Mouse (Mus musculus): Measurements from ENCODE around the gene Vps11.
A peak's percentile ranks its signal among the peaks of the same experiment; 100 is the strongest.
"Not testable (repeated sequence)": the region's sequence is repeated elsewhere in the genome, so short reads cannot be mapped to it uniquely, and the experiment has no call there.

Gene Vps11

GRCm38 (mm10) chr9:44376141-44376540 lies 14.7 kb upstream of the Vps11 start:
- DNase-seq (ENCODE audit: low read depth, low spot score), result no peak

GRCm38 (mm10) chr9:44373386-44373785 lies 11.9 kb upstream of the Vps11 start:
- DNase-seq (ENCODE audit: low read depth, low spot score), result no peak

GRCm38 (mm10) chr9:44364480-44364879 lies 3.0 kb upstream of the Vps11 start:
- DNase-seq (ENCODE audit: low read depth, low spot score), result peak; percentile 26

- not testable (repeated sequence) for DNase-seq (ENCODE audit: low read depth, low spot score)
These were observed 461 bp upstream of the Vps11 start for GRCm38 (mm10) chr9:44361931-44362330.

- peak; percentile 23 for DNase-seq (ENCODE audit: low read depth, low spot score)
These were observed 4.3 kb downstream of the Vps11 start for GRCm38 (mm10) chr9:44357207-44357606.

- DNase-seq (ENCODE audit: low read depth, low spot score), result no peak
These were observed 8.3 kb downstream of the Vps11 start for GRCm38 (mm10) chr9:44353142-44353541.

- DNase-seq (ENCODE audit: low read depth, low spot score), result no peak
These were observed 9.1 kb downstream of the Vps11 start for GRCm38 (mm10) chr9:44352337-44352736.

GRCm38 (mm10) chr9:44351396-44351795 lies 10.1 kb downstream of the Vps11 start:
- peak; percentile 45 for DNase-seq (ENCODE audit: low read depth, low spot score)

- DNase-seq (ENCODE audit: low read depth, low spot score), result no peak
These were observed 12.9 kb downstream of the Vps11 start for GRCm38 (mm10) chr9:44348546-44348945.

- DNase-seq (ENCODE audit: low read depth, low spot score), result no peak
These were observed 13.8 kb downstream of the Vps11 start for GRCm38 (mm10) chr9:44347621-44348020.

GRCm38 (mm10) chr9:44347166-44347565 lies 14.3 kb downstream of the Vps11 start:
- DNase-seq (ENCODE audit: low read depth, low spot score), result no peak

- peak; percentile 47 for DNase-seq (ENCODE audit: low read depth, low spot score)
These were observed 15.7 kb downstream of the Vps11 start for GRCm38 (mm10) chr9:44345570-44346433.

GRCm38 (mm10) chr9:44343781-44344421 lies 17.6 kb downstream of the Vps11 start, which contains the start of gene Hmbs:
Gene Hmbs, minus strand, starts transcription at chr9:44344228.
- peak; percentile 97 for DNase-seq (ENCODE audit: low read depth, low spot score)

- peak; percentile 24 for DNase-seq (ENCODE audit: low read depth, low spot score)
These were observed 18.2 kb downstream of the Vps11 start for GRCm38 (mm10) chr9:44343290-44343689.

GRCm38 (mm10) chr9:44342605-44343004 lies 18.9 kb downstream of the Vps11 start:
- no peak for DNase-seq (ENCODE audit: low read depth, low spot score)

GRCm38 (mm10) chr9:44342173-44342572 lies 19.3 kb downstream of the Vps11 start:
- no peak for DNase-seq (ENCODE audit: low read depth, low spot score)

GRCm38 (mm10) chr9:44341487-44341886 lies 20.0 kb downstream of the Vps11 start:
- DNase-seq (ENCODE audit: low read depth, low spot score), result no peak

GRCm38 (mm10) chr9:44338574-44338973 lies 22.9 kb downstream of the Vps11 start:
- no peak for DNase-seq (ENCODE audit: low read depth, low spot score)

- DNase-seq (ENCODE audit: low read depth, low spot score), result no peak
These were observed 23.9 kb downstream of the Vps11 start for GRCm38 (mm10) chr9:44337436-44338169.

- no peak for DNase-seq (ENCODE audit: low read depth, low spot score)
These were observed 24.5 kb downstream of the Vps11 start for GRCm38 (mm10) chr9:44336964-44337363.

GRCm38 (mm10) chr9:44336513-44336912 lies 25.0 kb downstream of the Vps11 start:
- DNase-seq (ENCODE audit: low read depth, low spot score), result not testable (repeated sequence)

- DNase-seq (ENCODE audit: low read depth, low spot score), result peak; percentile 34
These were observed 25.4 kb downstream of the Vps11 start for GRCm38 (mm10) chr9:44336093-44336406.
